Mouse (Mus musculus): ENCODE measurements at regions not wholly inside any gene's neighbourhood (a gene's known extent, or its start where the extent isn't known, plus 50 kb on each side); places are given as distances from the start of the nearest gene placed in this dataset.

- Histone ChIP-seq H3K9ac (ENCODE audit: low read length) (no peak overlapping the region), H3K27me3 (ENCODE audit: control insufficient read depth, insufficient read depth, low read depth, low read length) (no peaks in the 10 kb centered on the region), H3K27ac (ENCODE audit: low read length) (peak overlapping the region; percentile 18; the same call in 1 of the 2 replicates), H3K4me3 (ENCODE audit: low read length) (no peak overlapping the region), H3K36me3 (ENCODE audit: control insufficient read depth, insufficient read depth, low read length) (no peaks in the 10 kb centered on the region), H3K4me1 (replicated peaks; ENCODE audit: control insufficient read depth, insufficient read depth, low read length) (no peaks in the 10 kb centered on the region; the same call in none of the 2 replicates), H3K9me3 (ENCODE audit: control insufficient read depth, low read length) (no peaks in the 10 kb centered on the region), H3K4me2 (ENCODE audit: low read depth, low read length) (no peak overlapping the region)
- WGBS, result 18% methylated on average over 7 of the region's 7 CpGs
- ATAC-seq (ENCODE audit: low read depth), result peak; percentile 51; the same call in 1 of the 2 replicates
These were observed 159.0 kb upstream of the Arl4c start for GRCm38 (mm10) chr1:88860871-88861589.

GRCm38 (mm10) chr1:88861590-88861935 lies 159.5 kb upstream of the Arl4c start:
- Histone ChIP-seq H3K4me1 (replicated peaks; ENCODE audit: control insufficient read depth, insufficient read depth, low read length) (no peaks in the 10 kb centered on the region; the same call in none of the 2 replicates), H3K4me2 (ENCODE audit: low read depth, low read length) (no peak overlapping the region), H3K27me3 (ENCODE audit: control insufficient read depth, insufficient read depth, low read depth, low read length) (no peaks in the 10 kb centered on the region), H3K9ac (ENCODE audit: low read length) (no peak overlapping the region), H3K27ac (ENCODE audit: low read length) (no peak overlapping the region), H3K4me3 (ENCODE audit: low read length) (no peak overlapping the region), H3K36me3 (ENCODE audit: control insufficient read depth, insufficient read depth, low read length) (no peaks in the 10 kb centered on the region), H3K9me3 (ENCODE audit: control insufficient read depth, low read length) (no peaks in the 10 kb centered on the region)
- ATAC-seq (ENCODE audit: low read depth), result no peak
- WGBS, result 45% methylated on average over 4 of the region's 4 CpGs

GRCm38 (mm10) chr1:88865436-88865835 lies 163.4 kb upstream of the Arl4c start:
- Histone ChIP-seq H3K4me3 (ENCODE audit: low read length) (no peak overlapping the region), H3K9ac (ENCODE audit: low read length) (no peak overlapping the region), H3K27ac (ENCODE audit: low read length) (no peak overlapping the region), H3K36me3 (ENCODE audit: control insufficient read depth, insufficient read depth, low read length) (no peaks in the 10 kb centered on the region), H3K4me2 (ENCODE audit: low read depth, low read length) (no peak overlapping the region), H3K4me1 (replicated peaks; ENCODE audit: control insufficient read depth, insufficient read depth, low read length) (no peaks in the 10 kb centered on the region; the same call in none of the 2 replicates), H3K27me3 (ENCODE audit: control insufficient read depth, insufficient read depth, low read depth, low read length) (no peaks in the 10 kb centered on the region), H3K9me3 (ENCODE audit: control insufficient read depth, low read length) (no peaks in the 10 kb centered on the region)
- no peak for ATAC-seq (ENCODE audit: low read depth)
- WGBS, result 23% methylated on average over 6 of the region's 6 CpGs

- H3K4me1 ChIP-seq (replicated peaks; ENCODE audit: control insufficient read depth, insufficient read depth, low read length), result no peaks in the 10 kb centered on the region; the same call in 1 of the 2 replicates
- no peaks in the 10 kb centered on the region for H3K36me3 ChIP-seq (ENCODE audit: control insufficient read depth, insufficient read depth, low read length)
- H3K9ac ChIP-seq (ENCODE audit: low read length), result no peak overlapping the region
- no peak overlapping the region for H3K4me2 ChIP-seq (ENCODE audit: low read depth, low read length)
- 89% methylated on average over 2 of the region's 2 CpGs for WGBS
- no peaks in the 10 kb centered on the region for H3K9me3 ChIP-seq (ENCODE audit: control insufficient read depth, low read length)
- H3K27me3 ChIP-seq (ENCODE audit: control insufficient read depth, insufficient read depth, low read depth, low read length), result no peaks in the 10 kb centered on the region
- no peak overlapping the region for H3K27ac ChIP-seq (ENCODE audit: low read length)
- ATAC-seq (ENCODE audit: low read depth), result no peak
- H3K4me3 ChIP-seq (ENCODE audit: low read length), result no peak overlapping the region
These were observed 164.6 kb upstream of the Arl4c start for GRCm38 (mm10) chr1:88866571-88866970.

GRCm38 (mm10) chr1:88867138-88867537 lies 165.1 kb upstream of the Arl4c start:
- ATAC-seq (ENCODE audit: low read depth), result no peak
- Histone ChIP-seq H3K4me3 (ENCODE audit: low read length) (no peak overlapping the region), H3K36me3 (ENCODE audit: control insufficient read depth, insufficient read depth, low read length) (no peaks in the 10 kb centered on the region), H3K9ac (ENCODE audit: low read length) (no peak overlapping the region), H3K27ac (ENCODE audit: low read length) (no peak overlapping the region), H3K27me3 (ENCODE audit: control insufficient read depth, insufficient read depth, low read depth, low read length) (no peaks in the 10 kb centered on the region), H3K4me1 (replicated peaks; ENCODE audit: control insufficient read depth, insufficient read depth, low read length) (no peaks in the 10 kb centered on the region), H3K4me2 (ENCODE audit: low read depth, low read length) (no peak overlapping the region), H3K9me3 (ENCODE audit: control insufficient read depth, low read length) (no peaks in the 10 kb centered on the region)
- WGBS, result 68% methylated on average over 3 of the region's 3 CpGs

GRCm38 (mm10) chr1:88869885-88870284 lies 167.9 kb upstream of the Arl4c start:
- Histone ChIP-seq H3K27me3 (ENCODE audit: control insufficient read depth, insufficient read depth, low read depth, low read length) (no peaks in the 10 kb centered on the region), H3K9me3 (ENCODE audit: control insufficient read depth, low read length) (no peaks in the 10 kb centered on the region), H3K4me1 (replicated peaks; ENCODE audit: control insufficient read depth, insufficient read depth, low read length) (no peaks in the 10 kb centered on the region), H3K4me3 (ENCODE audit: low read length) (no peak overlapping the region), H3K27ac (ENCODE audit: low read length) (no peak overlapping the region), H3K36me3 (ENCODE audit: control insufficient read depth, insufficient read depth, low read length) (no peaks in the 10 kb centered on the region), H3K9ac (ENCODE audit: low read length) (no peak overlapping the region), H3K4me2 (ENCODE audit: low read depth, low read length) (no peak overlapping the region)
- no peak for ATAC-seq (ENCODE audit: low read depth)
- WGBS, result 73% methylated on average over 4 of the region's 4 CpGs

GRCm38 (mm10) chr1:88875356-88875755 lies 173.3 kb upstream of the Arl4c start:
- Histone ChIP-seq H3K27me3 (ENCODE audit: control insufficient read depth, insufficient read depth, low read depth, low read length) (no peaks in the 10 kb centered on the region), H3K9me3 (ENCODE audit: control insufficient read depth, low read length) (no peaks in the 10 kb centered on the region), H3K9ac (ENCODE audit: low read length) (no peak overlapping the region), H3K4me2 (ENCODE audit: low read depth, low read length) (no peak overlapping the region), H3K36me3 (ENCODE audit: control insufficient read depth, insufficient read depth, low read length) (no peaks in the 10 kb centered on the region), H3K4me1 (replicated peaks; ENCODE audit: control insufficient read depth, insufficient read depth, low read length) (peaks cover 4% of the 10 kb centered on the region; the same call in 1 of the 2 replicates), H3K27ac (ENCODE audit: low read length) (peak overlapping the region; percentile 33; the same call in 1 of the 2 replicates), H3K4me3 (ENCODE audit: low read length) (no peak overlapping the region)
- WGBS, result 39% methylated on average over 6 of the region's 6 CpGs
- no peak for ATAC-seq (ENCODE audit: low read depth)

GRCm38 (mm10) chr1:88877441-88877840 lies 175.4 kb upstream of the Arl4c start:
- no peak overlapping the region for H3K4me3 ChIP-seq (ENCODE audit: low read length)
- H3K9ac ChIP-seq (ENCODE audit: low read length), result no peak overlapping the region
- no peaks in the 10 kb centered on the region for H3K36me3 ChIP-seq (ENCODE audit: control insufficient read depth, insufficient read depth, low read length)
- no peaks in the 10 kb centered on the region for H3K9me3 ChIP-seq (ENCODE audit: control insufficient read depth, low read length)
- peak overlapping the region; percentile 74 for H3K27ac ChIP-seq (ENCODE audit: low read length)
- peak; percentile 79 for ATAC-seq (ENCODE audit: low read depth)
- peaks cover 4% of the 10 kb centered on the region; the same call in 1 of the 2 replicates for H3K4me1 ChIP-seq (replicated peaks; ENCODE audit: control insufficient read depth, insufficient read depth, low read length)
- H3K27me3 ChIP-seq (ENCODE audit: control insufficient read depth, insufficient read depth, low read depth, low read length), result no peaks in the 10 kb centered on the region
- WGBS, result 57% methylated on average over 11 of the region's 11 CpGs
- no peak overlapping the region for H3K4me2 ChIP-seq (ENCODE audit: low read depth, low read length)

- no peak overlapping the region for H3K9ac ChIP-seq (ENCODE audit: low read length)
- no peaks in the 10 kb centered on the region for H3K36me3 ChIP-seq (ENCODE audit: control insufficient read depth, insufficient read depth, low read length)
- no peaks in the 10 kb centered on the region for H3K9me3 ChIP-seq (ENCODE audit: control insufficient read depth, low read length)
- no peaks in the 10 kb centered on the region for H3K27me3 ChIP-seq (ENCODE audit: control insufficient read depth, insufficient read depth, low read depth, low read length)
- H3K4me3 ChIP-seq (ENCODE audit: low read length), result no peak overlapping the region
- H3K27ac ChIP-seq (ENCODE audit: low read length), result no peak overlapping the region
- no peak overlapping the region for H3K4me2 ChIP-seq (ENCODE audit: low read depth, low read length)
- H3K4me1 ChIP-seq (replicated peaks; ENCODE audit: control insufficient read depth, insufficient read depth, low read length), result peaks cover 4% of the 10 kb centered on the region; the same call in 1 of the 2 replicates
- no peak for ATAC-seq (ENCODE audit: low read depth)
- WGBS, result 80% methylated on average over 10 of the region's 10 CpGs
These were observed 176.8 kb upstream of the Arl4c start for GRCm38 (mm10) chr1:88878831-88879230.

Measured in lung, embryonic 16.5 days (tissue).